Mouse (Mus musculus) hindbrain, embryonic 10.5 days (tissue): ENCODE results near the gene Chst8. TPM values are rescaled to one million over a fixed set of nuclear protein-coding genes. Genes with fewer than 3 reads are reported as not detected.

Experiments used
- DNase-seq: peaks from one replicate; pipeline ENCODE4 v3.0.0-alpha.2; 2017; ENCODE audit warnings: low spot score
- H3K27ac ChIP-seq: fragments of 300-500 bp; sonication (generic); 2 replicates; pipeline ENCODE4 v1.5.1; 2016; ENCODE audit warnings: mild to moderate bottlenecking, moderate library complexity
- H3K27me3 ChIP-seq: fragments of 300-500 bp; sonication (generic); 2 replicates; pipeline ENCODE4 v1.6.1; 2016; ENCODE audit warnings: mild to moderate bottlenecking; ENCODE audit not compliant: poor library complexity, insufficient read depth, severe bottlenecking
- H3K36me3 ChIP-seq: fragments of 300-500 bp; sonication (generic); 2 replicates; pipeline ENCODE4 v1.6.1; 2016; ENCODE audit warnings: mild to moderate bottlenecking, moderate library complexity
- H3K4me1 ChIP-seq: fragments of 300-500 bp; sonication (generic); replicated peaks from 2 replicates; pipeline ENCODE4 v1.6.1; 2016; ENCODE audit warnings: mild to moderate bottlenecking
- H3K4me3 ChIP-seq: fragments of 300-500 bp; sonication (generic); 2 replicates; pipeline ENCODE4 v1.5.1; 2016; ENCODE audit warnings: mild to moderate bottlenecking, moderate library complexity
- H3K9me3 ChIP-seq: fragments of 300-500 bp; sonication (generic); 2 replicates; pipeline ENCODE4 v1.6.1; 2016; ENCODE audit warnings: mild to moderate bottlenecking, moderate library complexity
- WGBS: fragments of 180-500 bp; shearing (Covaris S2); methylation state at CpG from one replicate; pipeline ENCODE4 v1.1.7; 2016; 5-methylcytosine and 5-hydroxymethylcytosine counted together
- polyA plus RNA-seq: library from polyadenylated mRNA; unstranded; fragments of >200 nt; fragmentation: Nextera tagmentation; extraction: Ambion mirVana; gene quantifications from 2 replicates; pipeline ENCODE4 v1.2.1, GENCODE M21; 2016

Chst8 gene
- polyA plus RNA-seq, 1 experiment from 2014 or later: 17.5 TPM

DNA sequence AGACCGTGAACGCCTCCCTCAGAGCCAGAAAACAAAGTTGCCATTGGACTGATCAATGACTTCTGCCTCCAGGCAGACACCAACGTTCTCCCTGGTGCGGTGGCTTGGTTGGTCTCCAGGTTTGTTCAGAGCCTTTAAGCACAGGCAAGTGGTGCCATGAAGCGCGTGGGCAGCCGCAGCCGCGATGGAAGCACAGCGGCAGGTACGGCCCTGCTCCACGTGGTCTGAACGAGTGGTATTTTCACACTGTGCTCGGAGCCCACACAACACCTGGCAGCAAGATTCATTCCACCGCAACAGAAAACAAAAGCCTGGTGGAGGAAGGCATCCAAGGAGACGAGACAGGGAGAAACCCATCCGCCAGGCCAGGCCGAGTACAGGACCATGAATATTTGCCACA is 7.3 kb upstream of the Chst8 start:
- 88% methylated on average over 18 of the region's 18 CpGs for WGBS
- Histone ChIP-seq H3K36me3 (no peaks in the 10 kb centered on the region), H3K27ac (no peak overlapping the region), H3K27me3 (peaks cover 4% of the 10 kb centered on the region), H3K4me1 (peaks cover 15% of the 10 kb centered on the region), H3K9me3 (peaks cover 5% of the 10 kb centered on the region), H3K4me3 (no peak overlapping the region)
- no peak for DNase-seq

DNA sequence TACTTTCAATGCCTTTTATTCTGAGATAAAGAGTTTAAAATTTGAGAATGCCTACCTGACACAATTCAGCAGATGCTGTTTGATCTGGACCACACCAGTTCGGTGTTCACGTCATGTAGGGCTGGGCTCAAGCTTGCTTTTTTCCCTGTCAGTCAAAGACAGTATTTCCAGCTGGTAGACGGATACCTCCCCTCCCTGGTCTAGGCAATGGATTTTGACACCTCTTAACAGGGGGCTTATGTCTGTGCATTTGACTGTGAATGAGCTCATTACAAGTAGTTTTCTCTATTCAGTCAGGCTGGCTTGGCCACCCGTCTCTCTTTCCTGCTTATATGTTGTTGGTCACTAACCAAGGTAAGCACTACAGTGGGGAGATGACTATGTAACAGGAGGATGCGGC is 6.1 kb upstream of the Chst8 start:
- no peak overlapping the region for H3K4me3 ChIP-seq
- peaks cover 15% of the 10 kb centered on the region for H3K4me1 ChIP-seq
- DNase-seq: no peak
- no peak overlapping the region for H3K27ac ChIP-seq
- H3K9me3 ChIP-seq: peaks cover 5% of the 10 kb centered on the region
- peaks cover 15% of the 10 kb centered on the region for H3K27me3 ChIP-seq
- no peaks in the 10 kb centered on the region for H3K36me3 ChIP-seq
- WGBS: 71% methylated on average over 5 of the region's 5 CpGs

DNA sequence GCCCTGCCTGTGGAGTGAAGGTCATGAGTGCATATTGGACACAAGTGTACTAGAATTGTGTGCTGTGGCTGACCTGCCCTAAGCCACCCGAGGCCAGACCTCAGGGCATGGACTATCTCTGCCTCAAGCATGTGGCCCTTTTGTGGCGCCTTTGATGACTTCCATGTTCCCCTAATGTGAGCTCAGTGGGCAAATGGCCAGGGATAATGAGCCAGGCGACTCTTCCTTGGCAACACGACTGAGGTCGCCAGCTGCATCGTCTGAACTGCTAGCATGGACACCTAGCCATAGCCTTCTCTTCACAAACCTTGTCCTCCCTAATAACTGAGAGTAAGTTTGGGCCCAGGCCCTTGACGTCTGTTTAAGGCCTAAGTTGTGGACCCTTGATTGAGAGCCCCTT is 4.5 kb upstream of the Chst8 start:
- no peak for DNase-seq
- Histone ChIP-seq H3K27me3 (peaks cover 32% of the 10 kb centered on the region), H3K36me3 (no peaks in the 10 kb centered on the region), H3K9me3 (peaks cover 5% of the 10 kb centered on the region), H3K4me1 (peaks cover 30% of the 10 kb centered on the region), H3K4me3 (no peak overlapping the region), H3K27ac (no peak overlapping the region)
- 87% methylated on average over 7 of the region's 7 CpGs for WGBS

DNA sequence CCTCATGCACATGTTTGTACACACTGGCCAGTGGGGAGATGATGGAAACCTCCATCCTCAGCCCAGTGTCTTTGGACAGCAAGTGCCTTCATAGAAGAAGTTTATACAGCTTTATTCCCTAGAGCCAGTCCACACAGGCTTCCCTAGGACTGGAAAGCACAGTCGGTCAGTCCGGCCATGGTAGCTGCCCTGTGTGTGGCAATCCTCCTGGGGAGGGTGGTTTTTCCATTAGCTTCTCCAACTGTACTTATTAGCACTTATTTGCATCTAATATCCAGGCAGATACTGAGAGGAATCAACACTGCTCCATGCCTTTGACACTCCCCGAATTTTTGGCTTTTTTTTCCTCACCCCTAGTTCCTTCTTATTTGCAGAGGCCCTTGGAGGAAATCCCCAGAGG is 2.3 kb upstream of the Chst8 start:
- Histone ChIP-seq H3K36me3 (no peaks in the 10 kb centered on the region), H3K9me3 (peaks cover 5% of the 10 kb centered on the region), H3K27ac (no peak overlapping the region), H3K27me3 (peaks cover 54% of the 10 kb centered on the region), H3K4me3 (no peak overlapping the region), H3K4me1 (peaks cover 38% of the 10 kb centered on the region)
- 68% methylated on average over 3 of the region's 3 CpGs for WGBS
- no peak for DNase-seq

DNA sequence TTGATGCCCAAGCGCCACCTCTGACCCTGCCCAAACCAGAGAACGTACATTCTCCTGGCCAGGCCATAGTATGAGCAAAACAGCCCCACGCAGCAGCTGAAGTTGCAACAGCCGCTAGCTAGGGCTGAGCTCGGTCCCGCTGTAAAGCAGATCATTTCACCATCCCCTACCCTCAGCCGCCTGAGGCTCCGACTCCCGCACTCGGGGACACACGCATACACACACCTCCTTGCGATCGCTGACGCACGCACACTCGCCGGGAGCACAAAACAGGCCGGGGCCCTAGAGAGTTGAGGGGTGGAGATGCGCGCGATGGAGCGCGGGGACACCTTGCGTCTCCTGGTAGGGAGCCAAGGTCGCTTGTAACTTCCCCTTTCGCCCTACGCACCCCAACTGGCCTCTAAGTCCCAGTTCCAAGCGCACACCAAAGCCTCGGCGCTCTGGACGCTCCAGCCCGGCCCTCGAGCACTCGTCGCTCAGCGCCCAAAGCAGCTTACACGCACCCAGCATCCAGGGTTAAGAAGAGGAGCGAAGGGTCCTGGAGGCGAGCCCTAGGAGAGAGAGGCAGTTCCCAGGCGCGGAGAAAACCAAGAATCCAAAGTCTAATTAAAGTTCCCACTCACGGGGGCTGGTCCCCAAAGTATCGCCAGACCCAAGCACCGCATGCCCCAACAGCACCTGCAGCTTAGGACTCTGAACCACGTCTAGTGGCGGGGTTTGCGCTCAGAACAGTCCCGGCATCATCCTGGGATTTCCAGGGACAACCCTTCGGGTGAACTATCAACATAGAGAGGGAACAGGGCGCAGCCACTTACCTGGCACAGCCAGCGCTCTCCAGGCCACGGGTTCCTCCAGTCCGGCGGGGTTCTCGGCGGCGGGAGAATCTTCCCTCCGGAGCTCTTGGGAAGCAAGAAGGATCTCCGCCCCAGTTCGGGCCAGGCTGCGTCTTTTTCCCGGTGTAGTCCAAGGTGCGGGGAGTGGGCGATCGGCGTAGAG is 682 bp downstream of the Chst8 start:
- H3K36me3 ChIP-seq: no peaks in the 10 kb centered on the region
- peak overlapping the region; percentile 87 for H3K27ac ChIP-seq
- peak overlapping the region; percentile 71 for H3K4me3 ChIP-seq
- peak; percentile 49 for DNase-seq
- under 1% methylated on average over 66 of the region's 66 CpGs for WGBS
- H3K27me3 ChIP-seq: peaks cover 80% of the 10 kb centered on the region
- peaks cover 48% of the 10 kb centered on the region for H3K4me1 ChIP-seq
- H3K9me3 ChIP-seq: peaks cover 5% of the 10 kb centered on the region

DNA sequence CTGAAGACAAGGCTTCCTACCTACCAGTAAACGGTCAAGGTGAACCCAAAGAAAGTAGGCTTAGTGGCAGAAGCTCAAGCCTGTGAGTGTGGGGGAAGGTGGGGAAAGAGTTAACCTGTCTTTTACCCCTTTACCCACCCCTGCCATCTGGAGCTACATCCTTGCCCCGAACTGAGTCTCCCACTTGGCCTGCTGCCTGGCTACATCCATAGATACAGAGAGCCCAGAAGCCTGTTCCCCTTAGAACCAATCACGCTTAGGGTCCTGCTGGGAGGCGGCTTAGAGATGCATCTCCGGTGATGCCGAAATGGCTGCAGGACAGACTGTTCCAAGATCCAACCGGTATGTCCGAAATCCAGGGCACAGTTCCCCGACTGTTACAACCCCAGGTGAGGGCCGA is 1.5 kb downstream of the Chst8 start:
- Histone ChIP-seq H3K27me3 (peaks cover 86% of the 10 kb centered on the region), H3K4me1 (peaks cover 56% of the 10 kb centered on the region), H3K4me3 (peak overlapping the region; percentile 71), H3K27ac (peak overlapping the region; percentile 87; the same call in 1 of the 2 replicates), H3K9me3 (peaks cover 4% of the 10 kb centered on the region), H3K36me3 (no peaks in the 10 kb centered on the region)
- WGBS: 3% methylated on average over 10 of the region's 10 CpGs
- no peak for DNase-seq

DNA sequence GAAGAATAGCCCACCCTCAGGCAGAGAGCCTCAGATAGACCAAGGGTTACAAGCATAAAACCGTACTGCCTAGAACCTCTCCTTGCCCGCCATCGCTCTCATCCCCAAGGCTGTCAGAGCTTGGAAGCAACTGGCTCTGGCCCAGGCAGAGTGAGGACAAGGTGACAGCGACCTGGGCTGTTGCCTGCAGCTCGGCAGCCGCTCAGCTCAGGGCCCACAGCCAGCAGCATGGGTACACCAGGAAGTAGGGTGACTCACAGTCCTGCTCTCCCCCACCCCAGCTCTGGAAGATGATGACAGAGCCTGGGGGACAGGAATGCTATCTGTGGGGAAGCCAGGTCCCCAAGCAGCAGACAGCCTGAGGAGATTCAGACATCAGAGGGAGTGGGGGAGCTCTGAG is 6.2 kb downstream of the Chst8 start:
- peaks cover 55% of the 10 kb centered on the region for H3K27me3 ChIP-seq
- H3K27ac ChIP-seq: no peak overlapping the region

DNA sequence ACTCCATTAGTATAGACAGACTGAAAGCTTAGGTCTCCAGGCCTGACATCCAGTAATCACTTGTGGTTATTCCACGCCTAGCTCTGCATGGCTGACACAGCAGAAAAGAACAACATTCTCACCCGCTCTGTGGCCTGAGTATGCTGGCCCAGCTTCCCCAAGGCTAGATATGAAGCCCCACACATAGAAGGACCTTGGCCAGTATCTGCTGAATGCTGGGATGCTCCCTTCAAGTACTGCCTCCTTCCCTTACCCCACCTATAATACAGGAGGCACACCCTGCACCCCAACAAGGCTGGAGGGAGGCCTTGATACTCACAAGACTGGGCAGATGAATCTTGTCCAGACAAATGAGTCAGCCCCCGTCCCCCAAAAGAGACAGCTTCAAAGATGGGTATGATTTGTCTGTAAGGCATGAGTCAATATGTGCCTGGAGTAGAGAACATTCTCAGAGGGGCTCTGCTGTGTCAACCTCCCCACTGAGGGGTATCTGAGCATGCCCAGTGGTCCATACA is 6.8 kb downstream of the Chst8 start:
- peaks cover 55% of the 10 kb centered on the region for H3K4me1 ChIP-seq
- 88% methylated on average over 3 of the region's 3 CpGs for WGBS
- DNase-seq: no peak

More for the DNA sequence above, 6.2 kb downstream of the Chst8 start:
- Histone ChIP-seq H3K36me3 (no peaks in the 10 kb centered on the region), H3K4me1 (peaks cover 56% of the 10 kb centered on the region), H3K4me3 (no peak overlapping the region), H3K9me3 (no peaks in the 10 kb centered on the region)
- DNase-seq: no peak
- WGBS: 84% methylated on average over 6 of the region's 6 CpGs

DNA sequence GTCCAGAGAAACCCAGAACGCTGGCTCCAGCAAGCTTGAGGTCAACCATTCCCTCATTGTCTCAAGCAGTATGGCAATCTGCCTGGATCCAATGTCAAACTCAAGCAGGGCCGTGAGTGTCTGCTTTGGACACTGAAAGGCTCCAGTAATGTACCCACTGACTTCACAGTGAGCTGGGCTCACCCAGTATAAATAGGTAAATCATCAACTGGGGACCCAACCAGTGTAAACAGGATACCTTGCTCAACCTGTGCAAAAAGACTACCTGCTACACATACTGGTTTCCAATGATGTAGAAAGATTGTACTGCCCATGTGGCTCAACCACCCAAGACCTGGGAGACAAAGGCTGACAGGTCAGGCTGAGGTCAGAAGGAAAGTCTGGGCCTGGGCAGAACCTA is 7.5 kb downstream of the Chst8 start:
- Histone ChIP-seq H3K9me3 (no peaks in the 10 kb centered on the region), H3K27ac (peak overlapping the region; percentile 50; the same call in 1 of the 2 replicates), H3K27me3 (peaks cover 42% of the 10 kb centered on the region), H3K36me3 (no peaks in the 10 kb centered on the region), H3K4me3 (no peak overlapping the region), H3K4me1 (peaks cover 59% of the 10 kb centered on the region)
- WGBS: 75% methylated on average over 2 of the region's 2 CpGs
- no peak for DNase-seq

More for the DNA sequence above, 6.8 kb downstream of the Chst8 start:
- H3K27ac ChIP-seq: 0 out of 2 replicates have a peak overlapping the region, but pooled peaks have one; percentile 9
- no peak overlapping the region for H3K4me3 ChIP-seq
- H3K9me3 ChIP-seq: no peaks in the 10 kb centered on the region
- H3K27me3 ChIP-seq: peaks cover 49% of the 10 kb centered on the region
- H3K36me3 ChIP-seq: no peaks in the 10 kb centered on the region

DNA sequence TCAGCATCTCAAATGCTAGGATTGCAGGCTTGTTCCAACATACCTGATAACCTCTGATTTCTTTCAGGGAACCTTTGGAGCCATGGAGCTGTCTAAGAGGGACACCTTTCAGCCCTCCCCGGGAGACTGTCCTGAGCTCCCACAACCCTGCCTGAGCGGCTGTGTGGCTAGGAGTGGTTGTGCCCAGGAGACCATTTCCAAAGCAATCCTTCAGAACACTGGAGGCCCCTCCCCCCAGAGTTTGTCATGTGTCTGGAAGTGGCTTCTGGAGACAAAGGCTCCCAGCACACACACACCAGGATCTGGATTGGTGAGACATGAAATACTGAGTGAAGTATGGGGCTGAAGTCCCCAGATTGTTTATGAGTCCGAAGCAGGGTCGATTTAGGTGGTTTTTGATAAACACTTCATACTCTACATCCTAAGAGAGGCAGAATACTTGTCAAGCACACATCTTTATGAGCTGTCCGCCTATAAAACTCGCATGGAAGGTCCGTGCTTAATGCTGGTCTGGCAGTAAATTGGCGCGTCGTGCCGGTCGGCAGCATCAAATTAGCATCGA is 12.5 kb downstream of the Chst8 start:
- Histone ChIP-seq H3K4me3 (peak overlapping the region; percentile 23), H3K27ac (peak overlapping the region; percentile 84)
- WGBS: 49% methylated on average over 13 of the region's 13 CpGs

DNA sequence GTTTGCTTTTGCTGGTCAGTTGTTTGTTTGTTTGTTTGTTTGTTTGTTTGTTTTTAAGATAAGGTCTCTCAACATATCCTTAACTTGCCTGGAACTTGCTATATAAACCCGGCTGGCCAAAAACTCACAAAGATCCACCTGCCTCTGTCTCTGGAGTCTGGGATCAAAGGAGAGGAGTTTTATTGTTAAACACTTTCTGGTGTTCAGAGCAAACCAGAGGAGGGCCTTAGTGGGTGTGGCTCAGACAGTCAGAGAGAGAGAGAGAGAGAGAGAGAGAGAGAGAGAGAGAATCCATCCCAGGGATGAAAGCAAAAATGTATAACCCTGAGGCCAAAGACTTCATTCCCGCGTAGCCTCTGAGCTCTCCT is 13.1 kb downstream of the Chst8 start:
- H3K4me1 ChIP-seq: peaks cover 49% of the 10 kb centered on the region
- H3K36me3 ChIP-seq: no peaks in the 10 kb centered on the region
- no peaks in the 10 kb centered on the region for H3K9me3 ChIP-seq
- peaks cover 5% of the 10 kb centered on the region for H3K27me3 ChIP-seq
- peak overlapping the region; percentile 84 for H3K27ac ChIP-seq
- DNase-seq: no peak
- WGBS: 26% methylated on average over 3 of the region's 3 CpGs
- peak overlapping the region; percentile 23; the same call in 1 of the 2 replicates for H3K4me3 ChIP-seq

More for the DNA sequence above, 12.5 kb downstream of the Chst8 start:
- peaks cover 5% of the 10 kb centered on the region for H3K27me3 ChIP-seq
- no peaks in the 10 kb centered on the region for H3K9me3 ChIP-seq
- DNase-seq: peak; percentile 59
- H3K36me3 ChIP-seq: no peaks in the 10 kb centered on the region
- peaks cover 56% of the 10 kb centered on the region for H3K4me1 ChIP-seq

DNA sequence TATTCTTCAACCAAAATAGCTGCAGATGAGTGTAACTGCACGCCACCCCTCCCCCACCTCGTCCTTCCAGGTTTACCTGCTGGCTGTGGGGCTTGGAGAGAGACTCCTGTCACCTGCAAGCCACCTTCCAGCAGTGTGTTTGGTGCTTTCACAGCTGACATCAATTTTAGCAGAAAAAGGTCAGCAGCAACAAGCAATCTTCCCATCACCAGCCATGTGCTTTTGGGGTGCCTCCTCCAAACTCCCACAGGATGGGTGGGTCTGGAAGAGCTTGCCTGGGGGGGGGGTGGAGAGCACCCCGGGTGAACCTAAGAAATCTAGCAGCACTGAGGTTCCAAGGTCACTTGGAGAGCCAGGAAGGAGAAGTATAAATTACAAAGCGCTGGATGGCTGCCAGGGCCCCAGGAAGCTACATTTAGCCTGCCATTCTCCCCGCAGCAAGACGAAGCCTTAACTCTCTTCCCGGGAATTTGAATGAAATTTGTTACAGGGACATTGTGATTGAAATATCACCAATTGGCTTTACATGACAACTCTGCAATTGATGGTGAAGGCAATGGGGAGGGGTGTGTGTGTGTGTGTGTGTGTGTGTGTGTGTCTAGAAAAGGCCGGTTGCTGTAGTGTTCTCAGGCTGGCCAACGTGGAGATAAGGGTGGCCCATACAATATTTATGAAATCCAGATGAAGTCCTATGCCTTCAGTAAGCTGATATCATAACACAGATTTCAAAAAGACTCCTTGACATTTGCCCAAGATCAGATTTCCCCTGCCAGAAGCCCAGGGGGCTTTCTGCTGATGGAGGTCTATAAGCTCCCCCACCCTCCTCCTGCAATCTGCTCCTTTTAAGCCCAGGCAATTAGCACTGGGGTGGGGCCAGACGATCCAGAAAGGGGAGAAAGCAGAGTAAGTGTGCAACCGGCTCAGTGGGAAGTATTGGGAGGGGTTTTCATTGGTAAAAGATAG is 13.8 kb downstream of the Chst8 start:
- Histone ChIP-seq H3K4me3 (peak overlapping the region; percentile 16; the same call in 1 of the 2 replicates), H3K27ac (peak overlapping the region; percentile 84), H3K36me3 (no peaks in the 10 kb centered on the region), H3K9me3 (no peaks in the 10 kb centered on the region), H3K27me3 (peaks cover 5% of the 10 kb centered on the region), H3K4me1 (peaks cover 44% of the 10 kb centered on the region)
- WGBS: 16% methylated on average over 11 of the region's 11 CpGs
- peak; percentile 44 for DNase-seq
